Mouse (Mus musculus) skeletal muscle tissue, adult 2 months (tissue): ENCODE measurements around the gene Zfp955a.
"Not testable (repeated sequence)": the region's sequence is repeated elsewhere in the genome, so short reads cannot be mapped to it uniquely, and the experiment has no call there.

ENCODE experiments used
- DNase-seq: peaks from one replicate; pipeline ENCODE4 v3.0.0-alpha.2; 2012; ENCODE audit warnings: low read depth, low spot score

Zfp955a gene

DNA sequence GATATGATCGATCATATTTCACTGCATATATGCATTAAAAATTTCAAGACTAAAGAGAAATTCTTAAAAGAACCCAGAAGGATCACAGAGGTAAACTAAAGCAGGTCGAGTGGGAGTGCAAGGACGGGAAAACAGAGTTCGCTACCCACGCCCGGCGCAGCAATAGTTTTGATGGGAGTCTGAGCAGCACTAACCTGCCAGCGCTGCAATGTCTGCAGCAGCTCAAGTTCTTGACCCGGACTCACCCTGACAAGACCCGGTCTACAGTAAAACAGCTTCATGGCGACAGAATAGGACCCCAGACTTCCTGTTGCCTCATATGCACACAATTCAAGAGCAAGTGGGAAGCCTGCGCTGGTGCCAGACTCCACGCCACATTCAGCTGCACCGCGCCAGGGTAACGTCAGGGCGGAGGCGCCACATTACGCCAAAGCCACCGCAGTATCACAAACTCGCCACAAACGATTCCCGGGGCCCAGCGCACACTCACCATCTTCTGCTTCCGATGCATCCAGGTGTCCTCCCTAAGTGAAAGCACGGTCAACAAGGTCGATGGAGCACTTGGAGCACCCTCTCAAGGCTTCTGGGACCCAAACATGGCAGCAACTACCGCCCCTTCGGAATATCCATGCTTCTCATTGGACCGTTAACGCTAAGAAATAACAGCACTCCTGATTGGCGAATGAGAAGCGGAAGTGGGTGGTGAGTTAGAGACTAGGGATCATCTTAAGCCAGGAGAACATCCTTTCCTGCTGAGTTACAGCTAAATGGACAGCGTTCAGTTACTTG lies at the start of gene Zfp955a:
Zfp955a (minus strand) TSS at position 616 of the 789 bp plus-strand sequence.
- not testable (repeated sequence) for DNase-seq

DNA sequence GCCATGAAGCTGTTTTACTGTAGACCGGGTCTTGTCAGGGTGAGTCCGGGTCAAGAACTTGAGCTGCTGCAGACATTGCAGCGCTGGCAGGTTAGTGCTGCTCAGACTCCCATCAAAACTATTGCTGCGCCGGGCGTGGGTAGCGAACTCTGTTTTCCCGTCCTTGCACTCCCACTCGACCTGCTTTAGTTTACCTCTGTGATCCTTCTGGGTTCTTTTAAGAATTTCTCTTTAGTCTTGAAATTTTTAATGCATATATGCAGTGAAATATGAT lies 34.9 kb upstream of the Zfp955a start:
- not testable (repeated sequence) for DNase-seq

- DNase-seq: not testable (repeated sequence)
These were observed 34.3 kb upstream of the Zfp955a start, which contains the start of gene Zfp955b for GRCm38 (mm10) chr17:33289039-33289875. Gene Zfp955b, plus strand, starts transcription at chr17:33289544.

DNA sequence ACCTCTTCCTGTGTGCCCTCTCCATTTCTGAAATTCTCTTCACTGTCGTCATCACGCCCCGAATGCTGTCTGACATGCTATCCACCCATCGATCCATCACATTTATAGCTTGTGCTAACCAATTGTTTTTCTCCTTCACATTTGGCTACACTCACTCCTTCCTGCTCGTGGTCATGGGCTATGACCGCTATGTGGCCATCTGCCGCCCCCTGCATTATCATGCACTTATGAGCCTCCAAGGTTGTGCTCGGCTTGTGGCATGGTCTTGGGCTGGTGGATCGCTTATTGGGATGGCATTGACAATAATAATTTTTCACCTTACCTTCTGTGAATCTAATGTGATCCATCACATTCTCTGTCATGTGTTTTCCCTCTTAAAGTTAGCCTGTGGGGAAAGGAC lies 14.0 kb upstream of the Zfp955a start:
- no peak for DNase-seq

- DNase-seq: no peak
These were observed 9.4 kb upstream of the Zfp955a start, which contains the start of gene Olfr63 for GRCm38 (mm10) chr17:33264376-33264775. Gene Olfr63, plus strand, starts transcription at chr17:33264676.

DNA sequence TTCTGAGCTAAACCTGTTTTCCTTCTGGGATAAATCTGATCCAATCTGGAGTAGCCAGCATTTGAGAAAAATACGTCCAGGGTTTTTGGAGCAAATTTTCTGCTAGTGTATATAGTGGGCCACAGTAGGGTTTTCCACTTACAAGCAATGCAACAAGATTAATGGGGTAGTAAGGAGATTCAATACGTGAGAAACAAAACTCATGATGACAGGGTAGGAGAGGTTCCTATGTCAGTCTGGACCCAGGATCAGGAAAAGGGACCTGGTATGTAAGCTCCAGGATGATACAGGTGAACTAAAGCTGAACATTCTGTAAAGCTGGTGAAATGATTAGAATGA lies 343 bp upstream of the Zfp955a start:
- not testable (repeated sequence) for DNase-seq

GRCm38 (mm10) chr17:33236646-33237045 lies 18.3 kb downstream of the Zfp955a start:
- DNase-seq: not testable (repeated sequence)

GRCm38 (mm10) chr17:33221590-33221989 lies 33.4 kb downstream of the Zfp955a start, which contains the start of gene Olfr1564:
Gene Olfr1564, minus strand, starts transcription at chr17:33221690.
- DNase-seq: no peak

- DNase-seq: not testable (repeated sequence)
These were observed 63.9 kb downstream of the Zfp955a start, which contains the start of gene Olfr239 for GRCm38 (mm10) chr17:33191002-33191401. Gene Olfr239, plus strand, starts transcription at chr17:33191302.
